Mouse (Mus musculus): ENCODE results near the gene Gm10521. TPM values are rescaled to one million over a fixed set of nuclear protein-coding genes. Genes with fewer than 3 reads are reported as not detected.

Gene Gm10521
- polyA plus RNA-seq, 1 experiment, result not detected

- Histone ChIP-seq H3ac (ENCODE audit: control insufficient read depth, insufficient read length) (no peak overlapping the region), H3K36me3 (ENCODE audit: control insufficient read depth, insufficient read depth) (no peaks in the 10 kb centered on the region), H3K27me3 (ENCODE audit: control insufficient read depth, insufficient read depth, insufficient read length) (no peaks in the 10 kb centered on the region), H3K79me2 (ENCODE audit: control insufficient read depth, insufficient read depth) (no peaks in the 10 kb centered on the region), H3K4me2 (ENCODE audit: low read depth) (no peak overlapping the region), H3K4me3 (no peak overlapping the region)
- no peak for TF ChIP-seq REST (IDR thresholded peaks at IDR 0.05; ENCODE audit: insufficient read depth, insufficient read length)
- no peak for TF ChIP-seq SRF (IDR thresholded peaks at IDR 0.05; ENCODE audit: control insufficient read depth, insufficient read length, low read depth)
- no peak for TF ChIP-seq CEBPB (IDR thresholded peaks at IDR 0.05; ENCODE audit: insufficient read depth, poor library complexity, severe bottlenecking)
- no peak for TF ChIP-seq TCF12 (IDR thresholded peaks at IDR 0.05; ENCODE audit: insufficient read depth, poor library complexity, severe bottlenecking)
- no peak for TF ChIP-seq POLR2A (IDR thresholded peaks at IDR 0.05; ENCODE audit: insufficient read length, low read depth)
- no peak for TF ChIP-seq TCF3 (IDR thresholded peaks at IDR 0.05; ENCODE audit: insufficient read length, low read depth)
- TF ChIP-seq POLR2AphosphoS2 (IDR thresholded peaks at IDR 0.05; ENCODE audit: insufficient read length, low read depth), result no peak
- TF ChIP-seq MYOD1 (IDR thresholded peaks at IDR 0.05; ENCODE audit: control insufficient read depth in 1 of 3, insufficient read length in 2 of 3, low read depth in 2 of 3), result no peak
- TF ChIP-seq MYOG (IDR thresholded peaks at IDR 0.05; ENCODE audit: control insufficient read depth in 1 of 3, insufficient read depth in 1 of 3, insufficient read length in 2 of 3, low read depth in 2 of 3), result no peak
- TF ChIP-seq USF1 (IDR thresholded peaks at IDR 0.05; ENCODE audit: low read depth), result no peak
- TF ChIP-seq MAX (IDR thresholded peaks at IDR 0.05; ENCODE audit: low read depth), result no peak
Measured at GRCm38 (mm10) chr1:171924900-171925299, 29.4 kb downstream of the Gm10521 start.

DNA sequence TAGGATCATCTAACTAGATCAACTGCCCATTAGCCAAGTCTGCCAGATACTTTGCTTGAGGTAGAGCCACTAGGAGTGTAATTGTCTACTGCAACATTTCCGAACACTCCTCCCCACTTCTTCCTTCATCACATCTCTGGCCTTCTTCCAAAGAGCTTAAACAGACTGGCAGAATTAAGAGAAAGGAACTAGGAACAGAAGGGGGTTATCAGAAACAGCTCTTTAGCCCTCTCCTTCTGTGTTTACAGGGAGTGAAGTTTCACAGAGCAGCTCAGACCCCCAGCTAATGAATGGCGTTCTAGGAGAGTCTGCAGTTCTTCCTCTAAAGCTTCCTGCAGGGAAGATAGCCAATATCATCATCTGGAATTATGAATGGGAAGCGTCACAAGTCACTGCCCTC lies 38.4 kb downstream of the Gm10521 start:
- Histone ChIP-seq H3K27me3 (ENCODE audit: control insufficient read depth, insufficient read depth, insufficient read length) (no peaks in the 10 kb centered on the region), H3K36me3 (ENCODE audit: control insufficient read depth, insufficient read depth) (no peaks in the 10 kb centered on the region), H3K4me2 (ENCODE audit: low read depth) (no peak overlapping the region), H3K4me3 (no peak overlapping the region), H3K79me2 (ENCODE audit: control insufficient read depth, insufficient read depth) (no peaks in the 10 kb centered on the region), H3ac (ENCODE audit: control insufficient read depth, insufficient read length) (no peak overlapping the region)
- TF ChIP-seq CEBPB (IDR thresholded peaks at IDR 0.05; ENCODE audit: insufficient read depth, poor library complexity, severe bottlenecking) (no peak), MYOG (IDR thresholded peaks at IDR 0.05; ENCODE audit: control insufficient read depth in 1 of 3, insufficient read depth in 1 of 3, insufficient read length in 2 of 3, low read depth in 2 of 3) (no peak), MAX (IDR thresholded peaks at IDR 0.05; ENCODE audit: low read depth) (no peak), POLR2A (IDR thresholded peaks at IDR 0.05; ENCODE audit: insufficient read length, low read depth) (no peak), MYOD1 (IDR thresholded peaks at IDR 0.05; ENCODE audit: control insufficient read depth in 1 of 3, insufficient read length in 2 of 3, low read depth in 2 of 3) (no peak), TCF3 (IDR thresholded peaks at IDR 0.05; ENCODE audit: insufficient read length, low read depth) (no peak), POLR2AphosphoS2 (IDR thresholded peaks at IDR 0.05; ENCODE audit: insufficient read length, low read depth) (no peak), E2F4 (IDR thresholded peaks at IDR 0.05; ENCODE audit: insufficient read depth) (no peak), USF1 (IDR thresholded peaks at IDR 0.05; ENCODE audit: low read depth) (no peak)

GRCm38 (mm10) chr1:171938952-171939948 lies 43.8 kb downstream of the Gm10521 start:
- H3K36me3 ChIP-seq (ENCODE audit: control insufficient read depth, insufficient read depth), result no peaks in the 10 kb centered on the region
- H3K4me3 ChIP-seq, result no peak overlapping the region
- no peak overlapping the region for H3ac ChIP-seq (ENCODE audit: control insufficient read depth, insufficient read length)
- TF ChIP-seq USF1 (IDR thresholded peaks at IDR 0.05; ENCODE audit: low read depth) (no peak), TCF3 (IDR thresholded peaks at IDR 0.05; ENCODE audit: insufficient read length, low read depth) (no peak), MYOG (IDR thresholded peaks at IDR 0.05; ENCODE audit: control insufficient read depth in 1 of 3, insufficient read depth in 1 of 3, insufficient read length in 2 of 3, low read depth in 2 of 3) (no peak), MAX (IDR thresholded peaks at IDR 0.05; ENCODE audit: low read depth) (no peak), CEBPB (IDR thresholded peaks at IDR 0.05; ENCODE audit: insufficient read depth, poor library complexity, severe bottlenecking) (no peak), REST (IDR thresholded peaks at IDR 0.05; ENCODE audit: insufficient read depth, insufficient read length) (no peak), POLR2A (IDR thresholded peaks at IDR 0.05; ENCODE audit: insufficient read length, low read depth) (no peak), TCF12 (IDR thresholded peaks at IDR 0.05; ENCODE audit: insufficient read depth, poor library complexity, severe bottlenecking) (no peak), MYOD1 (IDR thresholded peaks at IDR 0.05; ENCODE audit: control insufficient read depth in 1 of 3, insufficient read length in 2 of 3, low read depth in 2 of 3) (no peak), POLR2AphosphoS2 (IDR thresholded peaks at IDR 0.05; ENCODE audit: insufficient read length, low read depth) (no peak), E2F4 (IDR thresholded peaks at IDR 0.05; ENCODE audit: insufficient read depth) (no peak)
- no peak overlapping the region for H3K4me2 ChIP-seq (ENCODE audit: low read depth)
- no peaks in the 10 kb centered on the region for H3K27me3 ChIP-seq (ENCODE audit: control insufficient read depth, insufficient read depth, insufficient read length)
- H3K79me2 ChIP-seq (ENCODE audit: control insufficient read depth, insufficient read depth), result no peaks in the 10 kb centered on the region

- no peaks in the 10 kb centered on the region for H3K79me2 ChIP-seq (ENCODE audit: control insufficient read depth, insufficient read depth)
- H3K27me3 ChIP-seq (ENCODE audit: control insufficient read depth, insufficient read depth, insufficient read length), result no peaks in the 10 kb centered on the region
- no peaks in the 10 kb centered on the region for H3K36me3 ChIP-seq (ENCODE audit: control insufficient read depth, insufficient read depth)
- H3ac ChIP-seq (ENCODE audit: control insufficient read depth, insufficient read length), result no peak overlapping the region
- H3K4me3 ChIP-seq, result no peak overlapping the region
- TF ChIP-seq CEBPB (IDR thresholded peaks at IDR 0.05; ENCODE audit: insufficient read depth, poor library complexity, severe bottlenecking) (no peak), E2F4 (IDR thresholded peaks at IDR 0.05; ENCODE audit: insufficient read depth) (no peak), REST (IDR thresholded peaks at IDR 0.05; ENCODE audit: insufficient read depth, insufficient read length) (no peak), MYOG (IDR thresholded peaks at IDR 0.05; ENCODE audit: control insufficient read depth in 1 of 3, insufficient read depth in 1 of 3, insufficient read length in 2 of 3, low read depth in 2 of 3) (no peak), SRF (IDR thresholded peaks at IDR 0.05; ENCODE audit: control insufficient read depth, insufficient read length, low read depth) (no peak), MAX (IDR thresholded peaks at IDR 0.05; ENCODE audit: low read depth) (no peak), USF1 (IDR thresholded peaks at IDR 0.05; ENCODE audit: low read depth) (no peak)
- no peak overlapping the region for H3K4me2 ChIP-seq (ENCODE audit: low read depth)
Measured at GRCm38 (mm10) chr1:171940626-171941025, 45.2 kb downstream of the Gm10521 start.
